Mouse (Mus musculus) lung, adult 2 months (tissue): ENCODE data around the gene AL607142.1. TPM values are rescaled to one million over a fixed set of nuclear protein-coding genes. Genes with fewer than 3 reads are reported as not detected.

ENCODE experiments used
- DNase-seq: peaks from one replicate; pipeline ENCODE4 v3.0.0; 2022
- H3K4me1 ChIP-seq: fragments of 200-500 bp; 2 replicates; pipeline ENCODE4 v1.6.1; 2011; ENCODE audit warnings: low read length; ENCODE audit not compliant: control insufficient read depth, insufficient read depth
- H3K4me3 ChIP-seq: fragments of 200-500 bp; replicated peaks from 2 replicates; pipeline ENCODE3; 2011; ENCODE audit warnings: low read depth, mild to moderate bottlenecking, control low read depth, low read length; ENCODE audit errors: extremely low read depth
- CTCF ChIP-seq: fragments of 200-500 bp; IDR thresholded peaks from 2 replicates; pipeline ENCODE4 v1.5.1; 2011; ENCODE audit warnings: mild to moderate bottlenecking, low read length, control low read depth; ENCODE audit not compliant: insufficient read depth
- POLR2A ChIP-seq: fragments of 200-500 bp; IDR thresholded peaks from 2 replicates; pipeline ENCODE4 v1.6.1; 2011; ENCODE audit warnings: low read depth, mild to moderate bottlenecking, control low read depth, low read length, borderline replicate concordance; ENCODE audit errors: extremely low read depth
- WGBS: fragments of 180-500 bp; shearing (Covaris S2); methylation state at CpG from one replicate; pipeline ENCODE4 v1.1.7; 2018; 5-methylcytosine and 5-hydroxymethylcytosine counted together
- polyA plus RNA-seq: library from polyadenylated mRNA; depleted of rRNA; stranded (reverse); fragments of >200 nt; gene quantifications from 2 replicates; pipeline ENCODE4 v1.2.3, GENCODE M21; 2012; rRNA removed

Gene AL607142.1
- polyA plus RNA-seq, 1 experiment = not detected

- 0 out of 2 replicates have a peak, but pooled peaks cover 3% of the 10 kb centered on the region for H3K4me1 ChIP-seq
- WGBS = 78% methylated on average over 9 of the region's 9 CpGs
- H3K4me3 ChIP-seq = no peak overlapping the region
- TF ChIP-seq POLR2A (no peak), CTCF (no peak)
- no peak for DNase-seq
Observed at GRCm38 (mm10) chr4:120142905-120143304, 78.1 kb downstream of the AL607142.1 start.

Other genes starting within 250 kb of the AL607142.1 start
- gene Edn2, start 96.2 kb downstream of the AL607142.1 start, polyA plus RNA-seq = 0.27 and 0.68 TPM in 2 replicates
- gene Foxo6, start 222.4 kb downstream of the AL607142.1 start, polyA plus RNA-seq = 3.1 and 4.1 TPM in 2 replicates